Mouse (Mus musculus): ENCODE data around the gene Ak7. TPM values are rescaled to one million over a fixed set of nuclear protein-coding genes. Genes with fewer than 3 reads are reported as not detected.

Ak7 gene
- total RNA-seq (2023), result under 1 TPM in 1 of 2 experiments, not detected in 1; 0.24 TPM

DNA sequence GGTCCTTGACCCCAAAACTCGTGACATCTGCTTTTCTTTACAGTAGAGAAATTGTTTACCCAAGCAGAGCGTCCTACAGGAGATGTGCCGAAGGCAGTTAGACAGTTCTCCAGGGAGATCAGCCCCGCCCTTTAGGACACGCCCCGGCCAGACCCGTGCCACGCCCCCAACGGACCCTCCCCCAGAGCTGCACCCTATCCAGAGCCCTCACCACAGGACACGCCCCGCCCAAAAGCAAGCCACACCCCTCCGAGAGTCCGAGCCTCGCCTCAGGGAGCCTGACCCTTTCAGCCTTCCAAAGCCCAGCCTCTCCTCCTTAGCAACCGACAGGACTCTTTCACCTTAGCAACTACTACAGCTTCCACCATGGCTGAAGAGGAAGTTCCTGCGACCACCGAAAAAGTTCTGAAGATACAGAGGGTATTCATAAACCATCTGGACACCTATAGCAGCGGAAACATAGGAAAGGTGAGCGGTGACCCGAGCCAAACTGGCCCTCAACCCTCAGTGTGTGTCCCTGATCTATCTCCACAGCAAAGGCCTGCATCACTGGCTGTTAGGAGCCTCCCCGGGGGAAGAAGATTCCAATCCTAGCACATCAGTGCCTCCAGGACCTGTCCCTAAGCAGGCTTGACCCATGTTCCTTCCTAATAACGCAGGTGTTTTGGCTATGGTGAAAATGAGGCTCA, at the start of gene Ak7:
TSS of gene Ak7 (plus strand) at position 178 of the 689 bp plus-strand sequence.

DNA sequence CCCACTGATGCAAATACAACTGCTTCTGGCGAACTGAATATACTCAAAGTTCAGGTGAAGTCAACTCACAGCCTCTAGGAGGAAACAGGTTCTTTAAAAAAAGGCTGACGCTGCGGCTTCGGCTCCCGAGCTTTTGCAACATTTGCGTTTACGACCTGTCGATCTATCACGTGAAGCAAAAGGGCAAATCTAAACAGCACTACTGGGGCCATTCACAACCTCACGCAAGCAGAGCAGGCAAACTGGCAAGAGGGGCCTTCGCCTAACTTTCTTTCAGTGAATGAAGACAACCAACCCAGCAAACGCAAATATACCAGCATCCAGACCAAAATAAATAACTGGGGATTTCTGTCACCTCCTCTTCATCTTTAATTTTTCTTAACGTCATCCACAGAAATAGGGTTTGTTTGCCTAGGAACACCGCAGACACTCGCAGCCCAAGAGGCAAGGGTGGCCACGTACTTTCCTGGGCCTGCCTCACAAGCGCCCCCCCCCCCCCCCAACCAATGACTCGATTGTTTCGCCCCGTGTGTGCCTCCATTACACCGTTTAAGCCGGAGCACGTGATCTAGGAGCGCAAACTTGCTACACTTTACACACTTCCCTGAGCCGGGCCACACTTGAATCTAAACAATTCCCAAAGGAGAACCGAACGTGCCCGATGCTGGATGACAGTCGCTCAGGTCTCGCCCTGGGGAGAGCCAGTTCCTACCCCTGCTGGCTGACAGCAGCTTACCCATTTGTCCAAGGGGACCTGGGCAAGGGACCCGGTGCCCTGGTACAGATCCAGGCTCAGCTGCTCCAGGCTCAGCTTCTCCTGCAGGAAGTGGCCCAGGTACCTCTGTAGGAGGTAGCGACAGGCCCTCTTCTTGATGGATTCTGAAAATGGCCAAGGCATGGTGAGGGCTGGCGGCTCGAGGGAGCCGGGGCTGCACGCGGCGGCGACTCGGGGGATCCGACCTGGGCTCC, 21.6 kb upstream of the Ak7 start, which contains the start of gene Gskip:
TSS of gene Gskip (plus strand) at position 897 of the 969 bp plus-strand sequence.

DNA sequence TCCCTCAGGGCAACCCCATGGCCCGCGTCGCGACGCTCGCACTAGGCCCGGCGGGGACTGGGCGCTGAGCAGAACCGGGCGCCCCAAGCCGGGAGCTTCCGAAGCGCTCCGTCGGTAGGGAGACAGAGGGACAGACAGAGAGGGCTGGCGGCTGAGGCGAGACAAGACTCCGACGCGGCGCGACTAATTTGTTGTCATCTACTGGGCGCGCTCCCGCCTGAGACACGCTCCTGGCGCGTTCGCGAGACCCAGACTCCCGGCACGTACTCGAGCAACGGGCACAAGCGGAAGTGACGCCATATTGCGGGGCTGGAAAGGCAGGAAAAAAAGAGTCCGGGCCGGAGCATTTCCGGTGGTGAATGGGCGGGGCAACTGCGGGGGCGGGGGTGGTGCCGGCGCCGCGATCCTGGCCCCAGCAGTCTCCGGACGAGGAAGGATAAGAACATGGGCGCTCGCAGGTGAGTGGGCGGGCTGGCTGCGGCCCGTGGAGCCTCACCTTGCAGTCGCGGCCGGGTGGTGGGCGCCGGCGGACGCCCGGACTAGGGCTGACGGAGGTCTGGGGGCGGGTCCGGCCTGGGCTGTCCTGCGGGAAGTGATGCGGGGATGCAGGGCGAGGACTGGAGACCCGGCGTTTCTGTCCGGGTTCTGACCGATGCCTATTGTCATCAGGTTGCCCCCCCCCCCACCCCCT, 20.6 kb upstream of the Ak7 start, which contains the start of gene Atg2b:
TSS of gene Atg2b (minus strand) at position 211 of the 691 bp plus-strand sequence.

DNA sequence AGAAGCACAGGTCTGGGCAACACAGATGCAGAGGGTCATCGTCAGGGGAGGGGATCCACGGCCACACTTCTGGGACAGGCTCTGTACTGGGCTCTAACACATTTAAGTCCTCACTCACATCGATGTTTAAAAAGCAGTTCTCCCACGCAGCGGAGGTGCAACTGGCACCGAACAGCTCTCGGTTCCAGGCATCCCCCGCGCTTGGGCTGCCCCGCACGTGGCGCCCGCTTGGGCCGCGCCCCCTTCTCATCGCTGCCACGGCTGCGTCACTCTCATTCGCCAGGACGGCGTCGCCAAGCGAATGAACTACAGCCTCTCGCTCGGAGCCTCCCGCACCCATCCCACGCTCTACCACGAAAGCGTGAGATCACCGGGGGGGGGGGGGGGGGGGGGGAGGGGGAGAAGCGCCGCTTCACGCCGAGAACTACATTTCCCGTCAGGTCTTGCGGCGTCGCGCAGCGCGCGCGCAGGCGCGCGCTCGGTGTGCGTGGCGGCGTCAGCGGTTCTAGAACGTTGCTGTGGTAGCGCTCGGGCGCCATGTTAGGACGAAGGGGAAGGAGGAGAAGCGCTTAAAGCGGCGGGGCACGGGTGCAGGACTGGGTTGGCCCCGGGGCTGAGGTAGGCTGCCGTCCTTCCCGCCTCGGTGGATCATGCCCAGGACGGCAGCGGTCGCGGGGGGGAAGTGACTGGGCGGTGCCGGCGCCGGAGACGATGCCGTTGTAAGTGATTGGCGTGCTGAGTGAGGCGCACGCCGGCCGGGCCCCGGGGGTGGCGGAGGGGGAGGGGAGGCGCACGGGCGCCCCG, 78.6 kb downstream of the Ak7 start, which contains the start of gene Papola:
TSS of gene Papola (plus strand) at position 499 of the 804 bp plus-strand sequence.

Other genes starting within 250 kb of the Ak7 start
- not detected for gene Bdkrb2, start 142.8 kb upstream of the Ak7 start, total RNA-seq (2023)
- not detected for gene Bdkrb1, start 102.9 kb upstream of the Ak7 start, total RNA-seq (2023)
- gene Gskip, start 21.1 kb upstream of the Ak7 start, total RNA-seq (2023), result 10 to 100 TPM; 10.7 to 16.6 TPM
- gene Atg2b, start 20.8 kb upstream of the Ak7 start, total RNA-seq (2023), result 10 to 100 TPM; 17.0 to 17.5 TPM
- gene Papola, start 78.7 kb downstream of the Ak7 start, total RNA-seq (2023), result 100 to 1,000 TPM; 127 to 154 TPM